Mouse (Mus musculus) intestine, postnatal 0 days (tissue): ENCODE results near the gene H2al1m. TPM values are rescaled to one million over a fixed set of nuclear protein-coding genes. Genes with fewer than 3 reads are reported as not detected.
A peak's percentile ranks its signal among the peaks of the same experiment; 100 is the strongest.
"Not testable (repeated sequence)": the region's sequence is repeated elsewhere in the genome, so short reads cannot be mapped to it uniquely, and the experiment has no call there.

Source experiments
- ATAC-seq: fragments of 200-750 bp; cut with Nextera tagmentation; 2 replicates; pipeline ENCODE4 v1.8.0; 2017; ENCODE audit warnings: mild to moderate bottlenecking, moderate TSS enrichment, moderate library complexity
- H3K27ac ChIP-seq: fragments of 300-500 bp; sonication (generic); 2 replicates; pipeline ENCODE4 v1.5.1; 2014; ENCODE audit warnings: mild to moderate bottlenecking, low read depth, low read length, moderate library complexity
- H3K27me3 ChIP-seq: fragments of 300-500 bp; sonication (generic); replicated peaks from 2 replicates; pipeline ENCODE4 v1.6.1; 2014; ENCODE audit warnings: low read length, mixed read lengths; ENCODE audit not compliant: control insufficient read depth, insufficient read depth
- H3K36me3 ChIP-seq: fragments of 300-500 bp; sonication (generic); 2 replicates; pipeline ENCODE4 v1.6.1; 2014; ENCODE audit warnings: mild to moderate bottlenecking, moderate library complexity; ENCODE audit not compliant: control insufficient read depth, insufficient read depth
- H3K4me1 ChIP-seq: fragments of 300-500 bp; sonication (generic); replicated peaks from 2 replicates; pipeline ENCODE4 v1.6.1; 2014; ENCODE audit warnings: antibody characterized with exemption, low read length, mixed read lengths; ENCODE audit not compliant: control insufficient read depth, insufficient read depth
- H3K4me2 ChIP-seq: fragments of 300-500 bp; sonication (generic); replicated peaks from 2 replicates; pipeline ENCODE4 v1.6.1; 2014; ENCODE audit warnings: low read depth, mild to moderate bottlenecking, moderate library complexity
- H3K4me3 ChIP-seq: fragments of 300-500 bp; sonication (generic); 2 replicates; pipeline ENCODE4 v1.5.1; 2014; ENCODE audit warnings: low read depth, low read length
- H3K9ac ChIP-seq: fragments of 300-500 bp; sonication (generic); 2 replicates; pipeline ENCODE4 v1.6.1; 2014; ENCODE audit warnings: mild to moderate bottlenecking, low read depth, low read length
- H3K9me3 ChIP-seq: fragments of 300-500 bp; sonication (generic); 2 replicates; pipeline ENCODE4 v1.6.1; 2016; ENCODE audit warnings: mixed run types; ENCODE audit not compliant: control insufficient read depth
- CTCF ChIP-seq: sonication (generic); IDR thresholded peaks from 2 replicates; pipeline ENCODE4 v1.5.1; 2016; ENCODE audit warnings: low read depth, mild to moderate bottlenecking, control low read depth, antibody characterized with exemption, moderate library complexity
- WGBS: fragments of 180-500 bp; shearing (Covaris S2); extraction: QIAGEN DNeasy Blood & Tissue Kit; methylation state at CpG from one replicate; pipeline ENCODE4 v1.1.7; 2014; 5-methylcytosine and 5-hydroxymethylcytosine counted together
- polyA plus RNA-seq: library from polyadenylated mRNA; unstranded; fragments of >200 nt; fragmentation: Nextera tagmentation; extraction: Ambion mirVana; gene quantifications from 2 replicates; pipeline ENCODE4 v1.2.1, GENCODE M21; 2015

The H2al1m gene
- polyA plus RNA-seq, 1 experiment from 2014 or later, result 0.42 TPM

DNA sequence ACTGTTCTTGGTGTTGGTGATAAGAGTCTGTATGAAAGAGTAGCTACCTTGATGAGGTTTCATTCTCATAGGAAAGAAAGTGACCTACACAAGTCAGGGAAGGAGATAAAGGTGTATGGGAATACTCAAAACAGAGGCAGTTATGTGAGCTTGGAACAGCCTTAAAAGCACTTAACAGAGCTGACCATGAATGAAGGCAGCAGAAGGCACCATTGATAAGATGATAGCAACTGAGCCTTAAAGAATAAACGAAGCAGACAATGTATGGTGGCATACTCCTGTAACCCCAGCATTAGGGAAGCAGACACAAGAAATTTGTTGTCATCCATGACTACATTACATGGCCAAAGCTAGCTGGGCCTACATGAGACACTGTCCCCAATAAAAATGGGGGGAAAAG is 19.9 kb downstream of the H2al1m start:
- Histone ChIP-seq H3K9ac (no peak overlapping the region), H3K36me3 (no peaks in the 10 kb centered on the region), H3K4me2 (no peak overlapping the region), H3K27me3 (no peaks in the 10 kb centered on the region), H3K4me3 (no peak overlapping the region), H3K9me3 (no peaks in the 10 kb centered on the region), H3K4me1 (no peaks in the 10 kb centered on the region), H3K27ac (no peak overlapping the region)
- ATAC-seq, result no peak
- 54% methylated on average over 1 of the region's 1 CpGs for WGBS
- no peak for TF ChIP-seq CTCF

- H3K4me1 ChIP-seq, H3K4me2 ChIP-seq, H3K27me3 ChIP-seq, H3K36me3 ChIP-seq, H3K9ac ChIP-seq, ATAC-seq, H3K9me3 ChIP-seq, H3K27ac ChIP-seq, H3K4me3 ChIP-seq: not testable (repeated sequence)
These were observed 32.9 kb downstream of the H2al1m start for GRCm38 (mm10) chrX:9316457-9316856.

- 86% methylated on average over 26 of the region's 26 CpGs for WGBS
- ATAC-seq, result not testable (repeated sequence)
These were observed 44.4 kb downstream of the H2al1m start for GRCm38 (mm10) chrX:9327954-9328353.

DNA sequence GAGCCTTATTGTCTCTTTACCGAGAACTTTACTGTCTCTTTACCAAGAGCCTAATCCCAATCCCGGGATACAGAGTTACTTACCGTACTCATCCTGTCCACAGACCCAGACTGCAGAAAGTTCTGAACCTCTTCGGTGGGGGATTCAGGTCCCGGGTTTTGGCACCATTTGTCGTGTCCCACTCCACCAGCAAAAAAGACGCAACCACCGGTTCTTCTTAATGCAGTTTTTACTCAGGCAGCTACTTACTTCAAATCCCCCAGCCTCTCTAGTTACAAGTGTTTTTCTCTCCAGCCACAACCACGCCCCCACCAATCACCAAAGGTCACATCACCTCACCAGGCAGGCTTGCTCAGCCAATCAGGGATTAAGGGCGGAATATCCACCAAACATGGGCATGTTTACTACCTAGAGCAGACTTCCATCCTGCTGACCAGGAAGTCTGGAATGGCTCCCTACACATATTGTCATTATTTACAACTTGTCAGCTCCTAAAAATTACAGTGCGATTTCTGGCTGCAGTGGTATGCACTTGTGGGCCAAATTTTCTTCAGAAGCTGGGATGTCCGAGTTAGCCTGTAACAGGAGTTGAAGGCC is 48.9 kb downstream of the H2al1m start:
- not testable (repeated sequence) for H3K27me3 ChIP-seq, H3K4me3 ChIP-seq, H3K9ac ChIP-seq, H3K9me3 ChIP-seq, H3K36me3 ChIP-seq, H3K27ac ChIP-seq, H3K4me2 ChIP-seq, ATAC-seq, H3K4me1 ChIP-seq
- 84% methylated on average over 12 of the region's 12 CpGs for WGBS

More at GRCm38 (mm10) chrX:9327954-9328353, 44.4 kb downstream of the H2al1m start:
- not testable (repeated sequence) for H3K36me3 ChIP-seq, H3K4me3 ChIP-seq, H3K4me2 ChIP-seq, H3K4me1 ChIP-seq, H3K9ac ChIP-seq, H3K27me3 ChIP-seq, H3K27ac ChIP-seq, H3K9me3 ChIP-seq

GRCm38 (mm10) chrX:9333035-9333434 is 49.5 kb downstream of the H2al1m start:
- ATAC-seq, result not testable (repeated sequence)

More at GRCm38 (mm10) chrX:9333035-9333434, 49.5 kb downstream of the H2al1m start:
- WGBS, result 17% methylated on average over 2 of the region's 2 CpGs
- H3K9me3 ChIP-seq, H3K27me3 ChIP-seq, H3K36me3 ChIP-seq, H3K4me1 ChIP-seq, H3K4me3 ChIP-seq, H3K4me2 ChIP-seq, H3K9ac ChIP-seq, H3K27ac ChIP-seq: not testable (repeated sequence)
- TF ChIP-seq CTCF, result peak; percentile 45

Other genes starting within 250 kb of the H2al1m start
- not detected in 2 replicates for gene Fthl17f, start 220.7 kb upstream of the H2al1m start, polyA plus RNA-seq
- not detected in 2 replicates for gene 4930402K13Rik, start 179.2 kb upstream of the H2al1m start, polyA plus RNA-seq
- 0.46 and 0.65 TPM in 2 replicates for gene Lancl3, start 83.9 kb upstream of the H2al1m start, polyA plus RNA-seq
- gene Gm14862, start 26.9 kb upstream of the H2al1m start, polyA plus RNA-seq, result not detected in 2 replicates
- gene Xk, start 11.0 kb upstream of the H2al1m start, polyA plus RNA-seq, result 6.7 TPM in 2 replicates
- gene H2al1k, start 66.9 kb downstream of the H2al1m start, polyA plus RNA-seq, result not detected in 2 replicates
- 2.8 and 3.3 TPM in 2 replicates for gene Cybb, start 204.0 kb downstream of the H2al1m start, polyA plus RNA-seq